Mouse (Mus musculus) lung, adult 2 months (tissue): ENCODE measurements around the gene Tmem17. TPM values are rescaled to one million over a fixed set of nuclear protein-coding genes. Genes with fewer than 3 reads are reported as not detected.

Experiments
- DNase-seq: peaks from one replicate; pipeline ENCODE4 v3.0.0; 2022
- H3K4me1 ChIP-seq: fragments of 200-500 bp; 2 replicates; pipeline ENCODE4 v1.6.1; 2011; ENCODE audit warnings: low read length; ENCODE audit not compliant: control insufficient read depth, insufficient read depth
- H3K4me3 ChIP-seq: fragments of 200-500 bp; replicated peaks from 2 replicates; pipeline ENCODE3; 2011; ENCODE audit warnings: low read depth, mild to moderate bottlenecking, control low read depth, low read length; ENCODE audit errors: extremely low read depth
- CTCF ChIP-seq: fragments of 200-500 bp; IDR thresholded peaks from 2 replicates; pipeline ENCODE4 v1.5.1; 2011; ENCODE audit warnings: mild to moderate bottlenecking, low read length, control low read depth; ENCODE audit not compliant: insufficient read depth
- POLR2A ChIP-seq: fragments of 200-500 bp; IDR thresholded peaks from 2 replicates; pipeline ENCODE4 v1.6.1; 2011; ENCODE audit warnings: low read depth, mild to moderate bottlenecking, control low read depth, low read length, borderline replicate concordance; ENCODE audit errors: extremely low read depth
- WGBS: fragments of 180-500 bp; shearing (Covaris S2); methylation state at CpG from one replicate; pipeline ENCODE4 v1.1.7; 2018; 5-methylcytosine and 5-hydroxymethylcytosine counted together
- polyA plus RNA-seq: library from polyadenylated mRNA; depleted of rRNA; stranded (reverse); fragments of >200 nt; gene quantifications from 2 replicates; pipeline ENCODE4 v1.2.3, GENCODE M21; 2012; rRNA removed

Tmem17 gene
- polyA plus RNA-seq: 4.1 and 4.2 TPM in 2 replicates

- DNase-seq: peak; percentile 93
- H3K4me1 ChIP-seq: no peaks in the 10 kb centered on the region
- under 1% methylated on average over 73 of the region's 73 CpGs for WGBS
- H3K4me3 ChIP-seq: peak within 1 kb of the TSS; percentile 71
- TF ChIP-seq POLR2A: peak; percentile 48; the same call in 1 of the 2 replicates
- TF ChIP-seq CTCF: no peak
Observed at GRCm38 (mm10) chr11:22512038-22513001, at the start of gene Tmem17. TSS of gene Tmem17 (plus strand) at chr11:22512088.

GRCm38 (mm10) chr11:22479836-22480619 lies 31.9 kb upstream of the Tmem17 start:
- H3K4me1 ChIP-seq: no peaks in the 10 kb centered on the region
- H3K4me3 ChIP-seq: no peak overlapping the region
- 81% methylated on average over 3 of the region's 3 CpGs for WGBS
- no peak for DNase-seq
- no peak for TF ChIP-seq CTCF
- no peak for TF ChIP-seq POLR2A

- no peak for TF ChIP-seq CTCF
- no peak for TF ChIP-seq POLR2A
- no peaks in the 10 kb centered on the region for H3K4me1 ChIP-seq
- H3K4me3 ChIP-seq: no peak overlapping the region
- 78% methylated on average over 1 of the region's 1 CpGs for WGBS
- no peak for DNase-seq
Observed at GRCm38 (mm10) chr11:22481639-22482361, 30.1 kb upstream of the Tmem17 start.

DNA sequence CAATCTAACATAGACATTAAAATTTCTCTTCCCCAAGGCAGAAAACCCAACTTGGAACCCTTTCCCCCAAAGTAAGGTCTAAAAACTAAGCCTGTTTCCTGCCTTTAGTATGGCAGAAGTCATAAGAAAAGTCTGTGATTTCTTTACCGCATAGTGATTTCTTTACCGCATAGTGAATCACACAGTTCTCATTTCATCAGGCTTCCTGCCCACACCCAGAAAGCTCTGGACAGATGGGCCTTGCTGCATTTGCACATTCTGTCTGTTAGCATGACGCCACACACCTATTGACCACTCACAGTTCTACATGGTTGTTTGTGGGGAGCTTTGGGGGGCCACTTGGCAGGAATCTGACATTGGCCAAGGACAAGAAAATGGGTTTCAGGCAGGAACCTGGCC lies 29.5 kb upstream of the Tmem17 start:
- 92% methylated on average over 3 of the region's 3 CpGs for WGBS
- no peak overlapping the region for H3K4me3 ChIP-seq
- TF ChIP-seq CTCF: no peak
- no peak for TF ChIP-seq POLR2A
- DNase-seq: no peak
- H3K4me1 ChIP-seq: no peaks in the 10 kb centered on the region

DNA sequence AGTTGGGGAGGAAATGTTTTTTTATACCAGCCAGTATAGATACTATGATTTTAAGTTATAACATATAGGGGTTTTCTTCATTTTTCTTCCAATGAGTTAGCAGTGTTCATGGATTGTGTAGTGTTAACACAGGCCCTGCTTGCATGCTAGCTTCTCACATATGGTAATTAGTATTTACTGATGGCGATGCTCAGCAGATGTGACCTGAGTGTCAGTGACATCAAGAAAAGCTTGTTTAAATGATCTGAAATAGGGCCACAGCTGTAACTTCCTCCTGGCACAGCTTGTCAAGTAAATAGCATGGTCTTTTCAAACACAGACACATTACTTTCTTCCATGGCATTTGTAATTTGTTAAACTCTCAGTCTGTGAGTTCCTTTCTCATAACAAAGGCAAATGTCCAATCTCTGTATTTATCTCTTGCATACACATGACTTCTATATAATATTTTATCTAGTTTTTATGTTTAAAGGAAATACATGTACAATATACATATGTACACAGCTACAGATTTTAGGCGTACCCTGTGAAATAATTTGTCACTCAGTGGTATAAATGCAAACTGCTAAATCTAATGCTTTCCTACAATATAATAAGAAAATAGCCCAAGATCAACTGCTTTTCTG lies 18.1 kb upstream of the Tmem17 start:
- Histone ChIP-seq H3K4me1 (no peaks in the 10 kb centered on the region), H3K4me3 (no peak overlapping the region)
- 77% methylated on average over 2 of the region's 2 CpGs for WGBS
- DNase-seq: no peak
- no peak for TF ChIP-seq CTCF
- no peak for TF ChIP-seq POLR2A

DNA sequence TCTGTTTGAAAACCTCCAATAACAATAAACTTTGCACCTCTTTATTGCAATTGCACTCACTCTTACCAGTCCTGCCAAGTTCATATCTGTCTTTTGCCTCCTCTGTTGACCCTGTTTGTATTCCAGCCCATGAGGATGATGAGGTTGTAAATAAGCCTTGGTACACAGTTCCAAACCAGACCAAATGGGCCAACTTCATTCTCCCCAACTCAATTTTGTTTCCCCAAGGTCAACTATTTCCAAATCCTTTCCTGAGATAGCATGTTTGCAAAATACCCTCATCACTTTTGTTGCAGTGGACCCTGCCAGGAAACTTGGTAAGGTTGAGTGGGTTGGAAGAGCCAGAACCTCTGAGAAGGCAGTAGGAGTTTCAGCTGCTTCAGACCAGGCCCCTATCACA lies 16.9 kb upstream of the Tmem17 start:
- H3K4me1 ChIP-seq: no peaks in the 10 kb centered on the region
- TF ChIP-seq CTCF: no peak
- no peak for TF ChIP-seq POLR2A
- no peak overlapping the region for H3K4me3 ChIP-seq
- DNase-seq: no peak

DNA sequence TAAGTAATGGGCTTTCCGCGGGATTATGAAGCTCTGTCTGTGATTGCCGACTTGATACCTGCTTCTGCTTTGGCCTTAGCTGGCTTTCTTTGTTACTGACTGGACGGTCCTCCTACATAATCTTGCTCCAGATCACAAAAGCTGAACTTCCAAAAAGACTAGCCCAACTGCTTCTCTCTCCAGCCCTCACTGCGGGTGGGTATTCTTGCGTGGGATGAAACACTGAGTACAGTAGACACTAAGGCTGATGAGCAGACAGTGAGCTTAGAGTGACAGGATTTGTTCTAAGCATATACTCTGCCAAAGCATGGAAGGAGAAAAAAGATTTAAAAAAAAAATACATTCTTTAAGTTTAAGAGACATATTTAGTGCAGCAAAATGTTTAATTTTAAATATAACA lies 12.5 kb upstream of the Tmem17 start:
- Histone ChIP-seq H3K4me3 (no peak overlapping the region), H3K4me1 (no peaks in the 10 kb centered on the region)
- WGBS: 88% methylated on average over 6 of the region's 6 CpGs
- TF ChIP-seq POLR2A (no peak), CTCF (no peak)
- DNase-seq: no peak

GRCm38 (mm10) chr11:22499886-22500285 lies 12.0 kb upstream of the Tmem17 start:
- Histone ChIP-seq H3K4me3 (no peak overlapping the region), H3K4me1 (no peaks in the 10 kb centered on the region)
- DNase-seq: no peak
- TF ChIP-seq CTCF: no peak
- no peak for TF ChIP-seq POLR2A
